Mouse (Mus musculus): ENCODE measurements at regions not wholly inside any gene's neighbourhood (a gene's known extent, or its start where the extent isn't known, plus 50 kb on each side); places are given as distances from the start of the nearest gene placed in this dataset.

DNA sequence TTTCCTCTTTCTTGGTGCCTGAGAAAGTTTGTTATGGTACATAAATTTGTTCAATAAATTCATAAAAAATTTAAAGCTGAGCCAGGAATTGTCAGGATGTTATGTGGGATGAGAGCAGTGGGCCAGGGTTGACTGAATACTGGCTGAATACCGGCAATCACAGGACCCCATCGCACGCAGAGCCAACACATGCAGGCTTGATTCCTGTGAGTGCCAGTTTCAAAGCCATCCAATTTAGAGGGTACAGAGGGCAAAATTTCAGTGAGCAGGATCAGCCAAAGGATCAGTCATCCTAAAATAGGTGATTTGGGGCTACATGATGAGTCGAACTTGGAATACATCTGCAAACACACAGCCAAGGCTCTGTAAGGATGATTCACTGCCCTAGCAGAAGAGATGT, 583.6 kb upstream of the Nectin3 start:
- Histone ChIP-seq H3K27me3 (ENCODE audit: control insufficient read depth, insufficient read depth, low read length) (no peaks in the 10 kb centered on the region), H3K36me3 (ENCODE audit: control insufficient read depth, insufficient read depth, low read length) (no peaks in the 10 kb centered on the region), H3K4me1 (ENCODE audit: control insufficient read depth, insufficient read depth, low read length) (no peaks in the 10 kb centered on the region), H3K4me2 (ENCODE audit: low read depth, low read length) (no peak overlapping the region), H3K9me3 (ENCODE audit: control insufficient read depth, low read length) (no peaks in the 10 kb centered on the region), H3K4me3 (ENCODE audit: low read depth, low read length) (no peak overlapping the region), H3K9ac (replicated peaks; ENCODE audit: low read depth, low read length) (no peak overlapping the region), H3K27ac (ENCODE audit: low read depth, low read length) (no peak overlapping the region)
- WGBS: 89% methylated on average over 4 of the region's 4 CpGs
- no peak for ATAC-seq (ENCODE audit: low read depth)

DNA sequence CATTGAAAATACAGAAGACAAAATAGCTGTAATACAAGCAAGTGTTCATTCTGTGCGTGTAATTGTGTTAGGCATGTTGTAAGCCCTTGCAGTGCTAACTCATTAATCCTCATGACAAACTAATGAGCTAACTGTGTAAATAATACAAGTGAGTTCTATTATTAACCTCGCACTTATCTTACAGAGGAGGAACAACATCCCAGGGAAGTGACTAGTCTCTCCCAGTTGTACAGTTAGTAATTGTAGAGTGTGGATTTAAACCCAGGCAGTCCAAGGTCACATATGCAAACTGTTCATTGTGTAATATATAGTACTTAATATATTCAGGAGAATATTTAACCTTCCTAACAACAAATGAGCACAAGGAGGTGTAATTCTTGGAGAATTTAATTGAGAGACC, 582.0 kb upstream of the Nectin3 start:
- no peak for ATAC-seq (ENCODE audit: low read depth)
- H3K27me3 ChIP-seq (ENCODE audit: control insufficient read depth, insufficient read depth, low read length): no peaks in the 10 kb centered on the region
- no peaks in the 10 kb centered on the region for H3K36me3 ChIP-seq (ENCODE audit: control insufficient read depth, insufficient read depth, low read length)
- H3K4me3 ChIP-seq (ENCODE audit: low read depth, low read length): no peak overlapping the region
- H3K4me1 ChIP-seq (ENCODE audit: control insufficient read depth, insufficient read depth, low read length): no peaks in the 10 kb centered on the region
- no peaks in the 10 kb centered on the region for H3K9me3 ChIP-seq (ENCODE audit: control insufficient read depth, low read length)
- H3K9ac ChIP-seq (replicated peaks; ENCODE audit: low read depth, low read length): no peak overlapping the region
- no peak overlapping the region for H3K27ac ChIP-seq (ENCODE audit: low read depth, low read length)
- 66% methylated on average over 2 of the region's 2 CpGs for WGBS
- H3K4me2 ChIP-seq (ENCODE audit: low read depth, low read length): no peak overlapping the region

DNA sequence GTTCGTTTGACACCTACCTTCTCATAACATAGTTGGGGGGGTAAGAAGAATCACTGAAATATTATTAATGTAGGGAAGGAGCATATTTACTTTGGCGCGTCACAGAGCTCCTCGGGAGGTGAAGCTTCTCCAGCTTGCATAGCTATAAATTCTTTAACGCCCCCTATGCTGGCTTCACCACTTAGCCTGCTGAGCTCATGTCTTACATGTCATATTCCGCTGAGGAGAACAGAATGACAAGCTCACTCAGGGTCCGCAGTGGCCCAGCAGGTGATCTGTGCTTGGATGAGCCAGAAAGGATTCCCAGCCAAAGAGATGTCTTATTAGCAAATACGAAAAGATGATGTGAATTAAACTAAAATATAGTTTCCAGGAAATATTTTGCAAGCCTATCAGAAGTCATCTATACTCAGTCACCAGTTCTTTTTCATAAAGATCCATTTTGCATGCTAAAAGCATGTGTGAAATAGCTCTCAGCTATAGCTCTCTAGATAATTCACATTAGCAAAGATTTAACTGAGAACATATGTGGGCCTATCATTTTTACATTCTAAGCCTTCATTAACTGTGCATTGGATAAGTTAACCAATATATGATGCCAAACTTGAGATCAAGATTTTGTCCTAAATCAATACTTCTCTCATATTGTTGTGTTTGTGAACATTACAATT, 561.1 kb upstream of the Nectin3 start:
- Histone ChIP-seq H3K4me2 (ENCODE audit: low read depth, low read length) (no peak overlapping the region), H3K27ac (ENCODE audit: low read depth, low read length) (no peak overlapping the region), H3K9ac (replicated peaks; ENCODE audit: low read depth, low read length) (no peak overlapping the region), H3K4me1 (ENCODE audit: control insufficient read depth, insufficient read depth, low read length) (no peaks in the 10 kb centered on the region), H3K27me3 (ENCODE audit: control insufficient read depth, insufficient read depth, low read length) (no peaks in the 10 kb centered on the region), H3K36me3 (ENCODE audit: control insufficient read depth, insufficient read depth, low read length) (no peaks in the 10 kb centered on the region), H3K4me3 (ENCODE audit: low read depth, low read length) (no peak overlapping the region), H3K9me3 (ENCODE audit: control insufficient read depth, low read length) (no peaks in the 10 kb centered on the region)
- ATAC-seq (ENCODE audit: low read depth): no peak
- WGBS: 73% methylated on average over 8 of the region's 8 CpGs

DNA sequence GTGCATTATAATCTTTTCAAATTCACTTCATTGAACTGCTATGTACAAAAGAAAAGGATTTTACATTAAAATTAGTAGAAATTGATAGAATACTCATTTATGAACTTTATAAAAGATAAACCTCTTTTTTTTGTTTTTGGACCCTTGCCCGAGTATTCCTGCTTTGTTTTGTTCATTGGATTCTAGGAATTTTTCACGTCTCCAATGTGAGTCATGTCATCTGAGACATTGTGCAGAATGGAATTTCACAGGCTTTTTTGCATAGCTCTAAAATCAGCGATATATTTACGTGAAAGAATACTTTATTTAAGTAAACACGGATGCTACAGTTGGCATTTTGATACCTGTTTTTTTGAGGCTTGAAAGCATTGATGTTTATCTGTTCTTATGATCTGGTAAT, 560.5 kb upstream of the Nectin3 start:
- H3K4me1 ChIP-seq (ENCODE audit: control insufficient read depth, insufficient read depth, low read length): no peaks in the 10 kb centered on the region
- 89% methylated on average over 5 of the region's 5 CpGs for WGBS
- H3K9ac ChIP-seq (replicated peaks; ENCODE audit: low read depth, low read length): no peak overlapping the region
- ATAC-seq (ENCODE audit: low read depth): no peak
- no peak overlapping the region for H3K27ac ChIP-seq (ENCODE audit: low read depth, low read length)
- no peaks in the 10 kb centered on the region for H3K9me3 ChIP-seq (ENCODE audit: control insufficient read depth, low read length)
- no peak overlapping the region for H3K4me2 ChIP-seq (ENCODE audit: low read depth, low read length)
- H3K4me3 ChIP-seq (ENCODE audit: low read depth, low read length): no peak overlapping the region
- H3K27me3 ChIP-seq (ENCODE audit: control insufficient read depth, insufficient read depth, low read length): no peaks in the 10 kb centered on the region
- no peaks in the 10 kb centered on the region for H3K36me3 ChIP-seq (ENCODE audit: control insufficient read depth, insufficient read depth, low read length)

- Histone ChIP-seq H3K27me3 (ENCODE audit: control insufficient read depth, insufficient read depth, low read length) (no peaks in the 10 kb centered on the region), H3K36me3 (ENCODE audit: control insufficient read depth, insufficient read depth, low read length) (no peaks in the 10 kb centered on the region), H3K9me3 (ENCODE audit: control insufficient read depth, low read length) (no peaks in the 10 kb centered on the region), H3K9ac (replicated peaks; ENCODE audit: low read depth, low read length) (no peak overlapping the region), H3K4me1 (ENCODE audit: control insufficient read depth, insufficient read depth, low read length) (no peaks in the 10 kb centered on the region), H3K27ac (ENCODE audit: low read depth, low read length) (no peak overlapping the region), H3K4me3 (ENCODE audit: low read depth, low read length) (no peak overlapping the region), H3K4me2 (ENCODE audit: low read depth, low read length) (no peak overlapping the region)
- no peak for ATAC-seq (ENCODE audit: low read depth)
Observed at GRCm38 (mm10) chr16:47025971-47026370, 527.6 kb upstream of the Nectin3 start.

DNA sequence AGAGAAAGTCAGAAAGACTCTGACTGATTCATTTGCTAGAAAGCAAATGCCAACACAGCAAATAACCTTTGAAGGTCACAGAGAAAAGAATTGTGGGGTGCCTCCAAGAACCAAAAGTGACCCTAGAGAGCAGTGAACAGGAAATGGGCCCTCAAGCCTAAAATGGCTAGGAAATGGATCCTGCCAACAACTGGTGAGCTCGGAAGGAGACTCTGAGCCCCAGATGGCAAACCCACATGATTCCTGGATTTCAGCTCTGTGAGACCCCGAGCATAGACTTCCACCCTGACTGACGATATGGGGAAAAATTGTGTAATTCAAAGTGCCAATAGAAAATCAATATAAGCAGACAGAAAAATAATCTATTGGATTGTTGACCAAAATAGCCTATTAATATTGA, 519.2 kb upstream of the Nectin3 start:
- Histone ChIP-seq H3K4me1 (ENCODE audit: control insufficient read depth, insufficient read depth, low read length) (no peaks in the 10 kb centered on the region), H3K4me2 (ENCODE audit: low read depth, low read length) (no peak overlapping the region), H3K9me3 (ENCODE audit: control insufficient read depth, low read length) (no peaks in the 10 kb centered on the region), H3K4me3 (ENCODE audit: low read depth, low read length) (no peak overlapping the region), H3K27me3 (ENCODE audit: control insufficient read depth, insufficient read depth, low read length) (no peaks in the 10 kb centered on the region), H3K36me3 (ENCODE audit: control insufficient read depth, insufficient read depth, low read length) (no peaks in the 10 kb centered on the region), H3K27ac (ENCODE audit: low read depth, low read length) (no peak overlapping the region), H3K9ac (replicated peaks; ENCODE audit: low read depth, low read length) (no peak overlapping the region)
- WGBS: 84% methylated on average over 3 of the region's 3 CpGs
- no peak for ATAC-seq (ENCODE audit: low read depth)

- Histone ChIP-seq H3K4me2 (ENCODE audit: low read depth, low read length) (no peak overlapping the region), H3K9ac (replicated peaks; ENCODE audit: low read depth, low read length) (no peak overlapping the region), H3K27ac (ENCODE audit: low read depth, low read length) (no peak overlapping the region), H3K4me3 (ENCODE audit: low read depth, low read length) (no peak overlapping the region), H3K36me3 (ENCODE audit: control insufficient read depth, insufficient read depth, low read length) (no peaks in the 10 kb centered on the region), H3K4me1 (ENCODE audit: control insufficient read depth, insufficient read depth, low read length) (no peaks in the 10 kb centered on the region), H3K27me3 (ENCODE audit: control insufficient read depth, insufficient read depth, low read length) (no peaks in the 10 kb centered on the region), H3K9me3 (ENCODE audit: control insufficient read depth, low read length) (no peaks in the 10 kb centered on the region)
- WGBS: 55% methylated on average over 6 of the region's 6 CpGs
- ATAC-seq (ENCODE audit: low read depth): no peak; the same call in 1 of the 2 replicates
Observed at GRCm38 (mm10) chr16:46982910-46983600, 484.7 kb upstream of the Nectin3 start.

DNA sequence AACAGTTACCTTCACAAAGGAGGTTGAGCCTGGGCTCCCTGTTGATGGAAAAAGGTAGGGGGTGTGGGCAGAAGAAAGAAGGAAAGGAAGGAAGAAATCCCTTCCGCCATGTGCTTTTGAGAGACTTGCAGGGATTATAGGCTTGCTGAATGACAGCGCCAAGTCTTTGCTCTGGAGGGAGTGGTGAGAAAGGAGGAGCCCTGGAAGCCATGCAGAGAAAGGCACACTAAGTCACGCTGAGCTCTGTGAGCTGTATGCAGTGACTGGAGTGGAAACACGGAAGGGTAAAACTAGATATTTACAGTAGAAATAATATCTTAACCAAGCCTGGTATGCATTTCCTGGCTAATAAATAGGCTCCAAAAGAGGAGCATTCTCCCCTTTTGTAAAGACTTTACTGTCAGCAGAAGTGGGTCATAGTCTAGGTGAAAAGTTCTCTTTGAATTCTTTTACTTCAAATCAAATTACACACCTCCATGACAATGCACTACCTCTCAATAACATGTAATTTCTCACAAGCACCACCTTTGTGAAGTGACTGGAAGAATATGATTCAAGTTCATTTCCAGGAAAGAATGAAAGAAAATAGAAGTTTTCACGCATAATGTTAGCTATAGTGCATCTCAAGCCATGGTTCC, 484.1 kb upstream of the Nectin3 start:
- no peak for ATAC-seq (ENCODE audit: low read depth)
- no peaks in the 10 kb centered on the region for H3K36me3 ChIP-seq (ENCODE audit: control insufficient read depth, insufficient read depth, low read length)
- no peaks in the 10 kb centered on the region for H3K4me1 ChIP-seq (ENCODE audit: control insufficient read depth, insufficient read depth, low read length)
- no peak overlapping the region for H3K27ac ChIP-seq (ENCODE audit: low read depth, low read length)
- H3K9ac ChIP-seq (replicated peaks; ENCODE audit: low read depth, low read length): no peak overlapping the region
- H3K9me3 ChIP-seq (ENCODE audit: control insufficient read depth, low read length): no peaks in the 10 kb centered on the region
- no peak overlapping the region for H3K4me2 ChIP-seq (ENCODE audit: low read depth, low read length)
- 71% methylated on average over 5 of the region's 5 CpGs for WGBS
- no peak overlapping the region for H3K4me3 ChIP-seq (ENCODE audit: low read depth, low read length)
- H3K27me3 ChIP-seq (ENCODE audit: control insufficient read depth, insufficient read depth, low read length): no peaks in the 10 kb centered on the region

GRCm38 (mm10) chr16:46965741-46966140, 467.4 kb upstream of the Nectin3 start:
- Histone ChIP-seq H3K4me1 (ENCODE audit: control insufficient read depth, insufficient read depth, low read length) (no peaks in the 10 kb centered on the region), H3K4me3 (ENCODE audit: low read depth, low read length) (no peak overlapping the region), H3K4me2 (ENCODE audit: low read depth, low read length) (no peak overlapping the region), H3K9me3 (ENCODE audit: control insufficient read depth, low read length) (no peaks in the 10 kb centered on the region), H3K27me3 (ENCODE audit: control insufficient read depth, insufficient read depth, low read length) (no peaks in the 10 kb centered on the region), H3K36me3 (ENCODE audit: control insufficient read depth, insufficient read depth, low read length) (no peaks in the 10 kb centered on the region), H3K9ac (replicated peaks; ENCODE audit: low read depth, low read length) (no peak overlapping the region), H3K27ac (ENCODE audit: low read depth, low read length) (no peak overlapping the region)
- no peak for ATAC-seq (ENCODE audit: low read depth)
- WGBS: 88% methylated on average over 7 of the region's 7 CpGs
